In genomic region chr3:36067731-36068130, GRCm38 (mm10) we compare ENCODE assay signal across 19 mouse cellular contexts. TPM values are rescaled to one million over a fixed set of nuclear protein-coding genes. Genes with fewer than 3 reads are reported as not detected.
"Had no signal": no experiment of that assay in that cellular context is flagged by ENCODE, and none has a peak within 500 bp of the region (broad histone marks: within the 10 kb centered on the region; RNA-seq: fewer than 3 reads in every experiment).

No protein-coding gene starts in this region.

- H3K27ac ChIP-seq: layer of hippocampus, adult 2 months; limb, embryonic 15.5 days; liver, embryonic 12.5 days; lung, embryonic 15.5 days had no signal

- H3K27me3 ChIP-seq: lung, embryonic 15.5 days had no signal

- ATAC-seq: liver, embryonic 12.5 days; midbrain, embryonic 16.5 days had no signal

- DNase-seq: kidney, adult 11 months; kidney, postnatal 10 days; kidney, postnatal 4 days; left cerebral cortex, postnatal 4 days; right cerebral cortex, postnatal 14 days; thymus, postnatal 14 days had no signal

- H3K9me3 ChIP-seq: limb, embryonic 15.5 days; liver, embryonic 12.5 days; lung, embryonic 15.5 days had no signal

- H3K9ac ChIP-seq: liver, embryonic 12.5 days; lung, embryonic 15.5 days had no signal

RNA-seq across cellular contexts. Expression of gene Ccdc144b, which starts 14.4 kb away (rescaled TPM):
- total RNA-seq: layer of hippocampus, adult 2 months; layer of hippocampus, postnatal 10 days; left cerebral cortex, postnatal 10 days; left cerebral cortex, postnatal 4 days; megakaryocyte-erythroid progenitor cell, adult 5-6 weeks had no signal
- polyA plus RNA-seq: kidney, embryonic 14.5 days; limb, embryonic 15.5 days; liver, embryonic 12.5 days; liver, embryonic 16.5 days; lung, embryonic 15.5 days; midbrain, embryonic 16.5 days; neural tube, embryonic 14.5 days; spleen, adult 2 months; stomach, embryonic 16.5 days had no signal
